Mouse (Mus musculus): ENCODE measurements around the gene Gm39115.

The Gm39115 gene

DNA sequence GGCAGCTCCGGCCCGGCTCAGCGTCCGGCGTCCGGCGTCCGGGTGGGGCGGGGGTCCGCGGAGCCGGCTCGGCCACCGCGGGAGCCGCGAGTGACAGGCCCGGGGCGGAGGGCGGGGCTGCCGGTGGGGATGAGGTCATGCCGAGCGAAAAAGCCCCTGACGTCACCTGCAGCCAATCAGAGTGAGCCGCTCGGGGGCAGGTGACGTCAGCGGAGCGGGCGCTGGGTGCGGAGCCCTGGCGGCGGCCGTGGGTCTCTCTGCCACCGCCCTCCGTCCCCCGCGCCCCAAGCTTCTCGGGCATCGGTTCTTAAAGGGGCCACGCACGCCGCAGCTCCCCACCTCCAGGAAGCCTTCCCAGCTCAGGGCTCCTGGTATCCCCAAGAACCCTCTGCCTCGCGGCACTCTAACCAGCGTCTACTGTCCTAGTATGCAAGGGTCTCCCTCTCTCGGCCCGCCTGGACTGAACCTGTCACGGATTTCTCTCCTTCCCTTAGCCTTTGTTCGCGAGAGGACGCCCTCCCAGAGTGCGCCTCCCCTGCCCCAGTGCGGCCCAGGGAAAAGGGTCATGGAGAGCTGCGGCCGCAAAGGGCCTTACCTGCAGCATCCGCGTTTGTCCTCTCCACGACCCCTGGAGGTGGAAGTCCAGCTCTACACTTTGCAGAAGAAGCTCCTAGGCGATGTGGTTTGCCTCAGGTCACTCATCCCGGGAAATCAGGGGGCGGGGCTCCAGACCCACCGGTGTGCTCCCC lies 40.5 kb downstream of the Gm39115 start, which contains the start of gene Dusp8:
Gene Dusp8 (minus strand): TSS at position 661 of the 749 bp plus-strand sequence.
- DNase-seq (ENCODE audit: low spot score): peak; percentile 81

DNA sequence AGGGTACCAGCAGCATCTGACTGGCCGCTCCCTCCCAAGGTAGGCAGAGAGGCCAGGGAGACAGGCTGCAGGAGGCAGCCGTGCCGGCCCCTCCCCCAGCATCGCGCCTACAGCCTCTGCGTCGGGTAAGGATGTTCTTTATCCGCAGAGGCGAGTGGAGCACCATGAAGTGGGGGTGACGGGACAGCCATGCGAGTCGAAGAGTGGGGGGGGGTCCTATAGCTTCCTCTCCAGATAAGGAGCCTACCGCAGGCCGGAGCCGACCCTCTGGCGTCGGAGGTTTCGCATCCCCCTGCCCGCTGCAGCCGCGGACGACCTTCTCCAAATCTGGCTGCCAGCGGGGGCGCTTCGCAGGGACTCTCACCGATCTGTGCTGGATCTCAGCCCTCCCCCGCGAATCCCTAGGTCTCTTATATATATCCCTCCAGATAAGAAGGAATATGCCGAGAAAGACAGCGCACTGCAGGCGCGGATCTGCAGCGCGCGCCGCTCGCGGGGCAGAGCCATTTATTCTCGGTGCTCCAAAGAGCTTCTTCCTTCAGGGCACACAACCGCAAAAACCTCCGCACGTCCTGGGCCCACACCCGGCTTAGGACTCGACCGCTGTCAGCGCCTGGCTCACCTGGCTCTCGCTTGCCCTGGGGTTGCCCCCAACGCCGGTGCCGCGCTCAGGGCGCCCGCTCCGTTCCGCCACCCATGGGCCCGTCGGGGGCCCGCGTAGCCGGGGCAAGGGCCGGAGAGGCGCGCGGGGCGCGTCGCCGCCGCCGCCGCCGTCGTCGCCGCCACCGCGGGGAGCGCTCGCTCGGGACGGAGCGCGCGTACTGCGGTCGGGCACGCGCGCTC lies 41.3 kb downstream of the Gm39115 start:
- DNase-seq (ENCODE audit: low spot score): no peak

DNA sequence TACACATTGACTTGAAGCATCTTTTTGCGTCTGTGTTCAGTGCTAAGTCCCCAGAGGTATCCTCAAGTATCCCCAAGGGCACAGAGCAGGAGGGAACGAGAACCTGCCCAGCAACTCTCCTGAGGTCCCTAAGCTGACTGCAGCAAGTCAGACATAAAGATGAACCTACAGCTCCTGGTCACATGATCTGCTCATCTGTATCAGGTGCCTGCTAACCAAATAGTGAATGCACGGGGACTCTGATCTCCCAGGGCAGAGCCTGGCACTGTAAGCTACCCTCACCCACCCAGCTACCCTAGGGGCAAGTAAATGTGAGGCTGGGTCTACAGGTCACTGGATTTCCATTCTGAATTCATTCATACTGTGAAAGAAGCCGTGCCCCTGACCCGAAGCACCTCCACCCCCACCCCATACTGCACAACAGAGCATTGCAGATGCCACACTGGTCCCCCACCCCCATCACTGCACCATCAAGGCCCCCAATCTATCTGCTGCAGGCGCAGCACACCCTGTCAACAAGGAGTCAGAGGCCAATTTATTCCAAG lies 42.1 kb downstream of the Gm39115 start:
- no peak for DNase-seq (ENCODE audit: low spot score)

DNA sequence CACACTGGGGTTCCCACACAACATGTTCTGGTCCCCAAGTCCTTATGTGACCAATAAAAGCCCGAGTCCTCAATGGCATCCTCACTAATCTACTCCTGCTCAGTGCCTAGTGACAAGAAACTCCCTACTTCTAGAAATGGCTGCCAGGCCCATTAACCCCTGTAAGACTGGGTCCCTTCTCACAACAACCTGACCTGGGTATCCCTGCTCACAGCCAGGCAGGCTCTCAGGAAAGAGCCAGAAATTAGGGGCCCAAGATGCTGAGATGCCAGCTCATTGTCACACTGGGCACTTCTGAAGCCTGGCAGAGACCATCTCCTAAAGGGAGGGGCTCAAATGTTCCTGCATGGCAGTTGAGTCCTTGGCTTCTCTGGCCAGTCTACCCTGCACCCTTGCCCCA lies 42.8 kb downstream of the Gm39115 start:
- DNase-seq (ENCODE audit: low spot score): no peak

DNA sequence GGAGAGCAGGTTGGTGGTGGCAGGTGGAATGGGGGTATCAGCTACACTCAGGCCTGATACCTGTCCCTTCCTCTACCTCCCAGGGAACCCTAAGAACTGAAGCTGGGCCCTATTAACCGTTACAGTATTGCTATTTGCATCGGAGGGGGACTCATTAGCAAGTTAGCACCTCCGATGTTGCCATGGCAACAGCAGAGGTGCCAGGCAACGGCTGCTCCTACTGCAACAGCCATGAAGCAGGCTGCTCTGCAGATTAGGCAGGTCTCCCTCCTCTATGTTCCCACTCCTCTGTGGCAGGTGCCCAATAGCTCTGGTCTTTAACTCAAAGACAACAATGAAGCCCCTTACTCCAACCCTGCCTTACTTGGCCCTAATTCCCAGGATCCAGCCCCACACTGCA lies 44.0 kb downstream of the Gm39115 start:
- no peak for DNase-seq (ENCODE audit: low spot score)

DNA sequence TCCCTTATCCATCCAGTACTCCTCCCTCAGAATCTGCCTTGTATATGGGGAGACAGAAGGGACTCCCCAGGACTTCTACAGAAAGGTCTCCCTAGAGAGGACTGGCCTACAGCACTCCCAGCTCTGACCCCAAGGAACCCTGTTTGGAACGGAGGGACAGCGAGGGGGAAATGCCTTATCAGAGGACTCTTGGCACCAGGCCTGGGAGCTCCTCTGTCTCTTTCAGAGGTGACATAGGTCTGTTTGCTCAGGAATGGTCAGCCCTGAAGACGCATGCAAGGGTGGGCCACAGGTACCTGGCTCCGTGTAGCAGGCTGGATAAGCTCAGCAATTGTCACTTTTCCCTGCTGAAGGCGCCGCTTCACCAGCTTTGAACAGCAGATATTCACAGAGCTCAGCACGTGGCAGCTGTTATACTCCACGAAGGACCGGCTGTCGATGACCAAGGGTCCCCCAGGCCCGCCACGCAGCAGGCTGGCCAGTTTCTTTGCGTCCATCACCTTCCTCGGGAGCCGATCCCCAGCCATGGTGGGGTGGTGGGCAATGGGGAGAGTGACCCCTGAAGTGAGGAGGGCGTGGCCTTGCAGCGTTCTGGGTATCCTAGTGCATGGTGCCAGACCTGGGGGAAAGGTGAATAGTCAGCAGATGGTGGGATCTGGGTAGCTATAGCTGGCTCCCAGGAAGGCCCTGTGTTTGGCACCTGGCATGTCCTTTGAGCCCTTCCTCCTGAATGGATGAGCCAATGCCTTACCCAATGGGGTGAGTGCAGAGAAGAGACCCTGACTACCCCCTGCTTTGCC lies 46.0 kb downstream of the Gm39115 start:
- DNase-seq (ENCODE audit: low spot score): no peak

DNA sequence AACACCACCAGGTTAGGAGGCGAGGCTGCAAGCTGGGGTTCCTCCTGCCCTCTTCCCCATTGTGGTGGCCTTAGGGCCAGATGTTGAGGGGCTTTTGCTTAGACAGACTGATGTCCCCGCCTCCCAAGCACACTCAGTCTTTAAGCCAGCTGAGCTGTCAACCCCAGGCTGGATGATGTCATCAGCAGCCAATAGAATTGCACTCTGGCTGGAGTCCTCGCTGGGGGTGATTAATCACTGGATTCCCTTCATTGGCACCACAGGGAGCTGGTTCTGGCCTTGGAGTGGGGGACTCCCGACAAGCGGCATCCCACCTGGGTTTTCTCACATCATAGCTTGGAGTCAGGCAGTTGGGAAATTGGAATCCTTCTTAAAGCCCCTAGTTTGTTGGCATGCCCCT lies 46.9 kb downstream of the Gm39115 start:
- DNase-seq (ENCODE audit: low spot score): no peak

DNA sequence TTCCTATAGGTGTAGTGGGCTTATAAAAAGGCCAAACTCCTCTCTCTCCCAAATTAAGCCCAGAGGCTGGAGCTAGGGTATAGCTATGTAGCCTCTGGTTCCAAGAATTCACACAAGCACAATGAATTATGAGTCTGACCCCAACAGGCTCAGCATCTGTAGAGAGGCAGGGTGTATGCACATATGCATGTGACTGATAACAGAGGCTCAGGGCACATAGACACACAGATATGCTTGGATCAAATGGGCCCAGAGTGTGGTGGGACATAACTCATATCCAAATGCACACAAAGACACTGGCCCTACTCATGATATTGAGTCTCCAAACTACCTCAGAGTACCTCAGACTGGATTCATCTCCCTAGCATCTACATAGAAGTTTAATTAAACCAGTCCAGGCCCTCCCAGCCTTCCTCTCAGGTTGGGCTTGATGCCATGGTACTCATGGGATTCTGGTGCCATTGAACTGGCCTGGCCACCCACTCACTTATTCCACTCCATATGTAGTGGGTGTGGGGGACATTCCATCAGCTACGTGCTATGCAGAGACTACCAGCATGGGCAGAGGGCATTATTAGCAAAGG lies 48.7 kb downstream of the Gm39115 start:
- DNase-seq (ENCODE audit: low spot score): no peak

DNA sequence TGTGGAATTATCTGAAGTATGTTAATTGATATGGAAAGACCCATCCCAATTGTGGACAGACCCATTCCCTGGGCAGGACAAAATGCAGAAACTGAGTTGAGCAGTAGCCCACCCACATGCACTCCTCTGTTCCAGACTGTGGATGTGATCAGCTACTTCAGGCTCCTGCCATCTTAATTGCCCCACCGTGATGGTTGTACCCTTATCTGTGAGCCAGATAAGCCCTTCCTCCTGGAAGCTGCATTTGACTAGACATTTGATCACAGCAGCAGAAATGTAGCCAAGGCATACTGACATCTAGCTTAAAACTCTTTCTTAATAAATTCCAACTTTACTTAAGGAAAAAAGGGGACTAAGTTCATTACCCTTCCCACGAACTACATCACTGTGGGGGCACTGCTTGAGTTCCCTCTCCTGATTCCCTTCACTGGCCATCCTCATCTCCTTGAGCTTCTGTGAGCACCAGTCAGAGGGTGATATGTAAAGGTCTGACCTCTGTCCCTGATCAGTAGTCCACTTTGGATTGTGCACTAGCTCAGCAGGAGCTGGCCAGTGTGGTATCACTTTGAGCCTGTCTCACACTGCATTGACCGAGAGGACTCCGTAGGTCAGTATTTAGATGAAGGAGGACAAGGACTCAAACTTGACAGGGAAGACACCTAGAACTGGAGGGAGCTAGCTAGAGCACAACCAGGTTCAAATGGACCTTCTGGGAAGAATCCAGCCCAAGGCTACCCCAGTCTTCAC lies 49.5 kb downstream of the Gm39115 start:
- no peak for DNase-seq (ENCODE audit: low spot score)
